Mouse (Mus musculus) frontal cortex, adult 2 months (tissue): ENCODE measurements around the gene Gdpd4. TPM values are rescaled to one million over a fixed set of nuclear protein-coding genes. Genes with fewer than 3 reads are reported as not detected.

Experiments
- DNase-seq, 2 experiments: peaks; one replicate each; pipeline ENCODE4 v3.0.0; 2022; ENCODE audit warnings: low spot score in 1 of 2; ENCODE audit errors: extremely low spot score in 1 of 2
- polyA plus RNA-seq: library from polyadenylated mRNA; depleted of rRNA; stranded (reverse); fragments of >200 nt; gene quantifications from 2 replicates; pipeline ENCODE4 v1.2.3, GENCODE M21; 2012; rRNA removed

The Gdpd4 gene
- polyA plus RNA-seq, 1 experiment: 4.3 TPM

- DNase-seq: no peak
Observed at GRCm38 (mm10) chr7:98084541-98085293, 165.0 kb downstream of the Gdpd4 start.

DNA sequence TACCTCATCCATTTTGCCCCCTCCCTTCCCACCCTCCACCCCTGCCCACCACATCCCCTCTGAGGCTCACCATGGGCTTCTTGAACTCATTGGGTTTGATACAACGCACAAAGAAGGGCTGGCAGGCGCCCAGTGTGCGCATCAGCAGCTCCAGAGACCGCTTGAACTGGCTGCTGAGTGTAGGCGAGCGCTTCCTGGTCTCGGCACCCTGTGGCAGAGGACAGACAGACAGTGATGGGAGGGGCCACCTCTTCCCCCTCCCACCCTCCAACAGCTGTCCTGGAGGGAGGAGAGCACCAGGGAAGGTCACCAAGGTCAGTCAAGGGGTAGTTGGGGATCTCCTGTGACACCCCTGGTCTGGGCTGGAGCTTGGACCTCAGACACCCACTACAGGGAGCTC is 165.6 kb downstream of the Gdpd4 start:
- no peak for DNase-seq

GRCm38 (mm10) chr7:98086346-98086745 is 166.6 kb downstream of the Gdpd4 start:
- no peak for DNase-seq

- DNase-seq: no peak
Observed at GRCm38 (mm10) chr7:98095852-98096251, 176.1 kb downstream of the Gdpd4 start.

GRCm38 (mm10) chr7:98097557-98097956 is 177.8 kb downstream of the Gdpd4 start:
- DNase-seq: no peak

Other genes with a start within 250 kb of the Gdpd4 start
- 92.4 and 93.0 TPM in 2 replicates for gene Clns1a, start 223.3 kb upstream of the Gdpd4 start, polyA plus RNA-seq
- 22.0 and 23.7 TPM in 2 replicates for gene Aqp11, start 181.7 kb upstream of the Gdpd4 start, polyA plus RNA-seq
- gene Pak1, start 131.4 kb upstream of the Gdpd4 start, polyA plus RNA-seq: 292 and 335 TPM in 2 replicates
- 20.3 and 21.0 TPM in 2 replicates for gene Myo7a, start 199.6 kb downstream of the Gdpd4 start, polyA plus RNA-seq
- gene Omp, start 225.5 kb downstream of the Gdpd4 start, polyA plus RNA-seq: 22.2 and 28.1 TPM in 2 replicates